Mouse (Mus musculus) intestine, embryonic 16.5 days (tissue): ENCODE measurements at regions not wholly inside any gene's neighbourhood (a gene's known extent, or its start where the extent isn't known, plus 50 kb on each side); places are given as distances from the start of the nearest gene placed in this dataset.

Experiments
- ATAC-seq: fragments of 200-750 bp; cut with Nextera tagmentation; 2 replicates; pipeline ENCODE4 v1.8.0; 2017; ENCODE audit warnings: moderate TSS enrichment, moderate library complexity
- H3K27ac ChIP-seq: fragments of 300-500 bp; sonication (generic); 2 replicates; pipeline ENCODE4 v1.5.1; 2014; ENCODE audit warnings: mild to moderate bottlenecking, low read length
- H3K27me3 ChIP-seq: fragments of 300-500 bp; sonication (generic); replicated peaks from 2 replicates; pipeline ENCODE4 v1.6.1; 2014; ENCODE audit warnings: low read length, control low read depth, mixed read lengths; ENCODE audit not compliant: control insufficient read depth, insufficient read depth
- H3K36me3 ChIP-seq: fragments of 300-500 bp; sonication (generic); 2 replicates; pipeline ENCODE4 v1.6.1; 2014; ENCODE audit warnings: low read length, control low read depth; ENCODE audit not compliant: control insufficient read depth, insufficient read depth
- H3K4me1 ChIP-seq: fragments of 300-500 bp; sonication (generic); 2 replicates; pipeline ENCODE4 v1.6.1; 2014; ENCODE audit warnings: low read length, control low read depth, mixed read lengths; ENCODE audit not compliant: control insufficient read depth, insufficient read depth
- H3K4me2 ChIP-seq: fragments of 300-500 bp; sonication (generic); 2 replicates; pipeline ENCODE4 v1.6.1; 2014; ENCODE audit warnings: low read depth, low read length, control low read depth
- H3K4me3 ChIP-seq: fragments of 300-500 bp; sonication (generic); 2 replicates; pipeline ENCODE4 v1.5.1; 2014; ENCODE audit warnings: mild to moderate bottlenecking, low read length
- H3K9ac ChIP-seq: fragments of 300-500 bp; sonication (generic); 2 replicates; pipeline ENCODE4 v1.6.1; 2014; ENCODE audit warnings: low read depth, low read length
- H3K9me3 ChIP-seq: fragments of 300-500 bp; sonication (generic); 2 replicates; pipeline ENCODE4 v1.6.1; 2016; ENCODE audit warnings: low read length, control low read depth; ENCODE audit not compliant: control insufficient read depth
- WGBS: fragments of 180-500 bp; shearing (Covaris S2); extraction: QIAGEN DNeasy Blood & Tissue Kit; methylation state at CpG from one replicate; pipeline ENCODE4 v1.1.7; 2014; 5-methylcytosine and 5-hydroxymethylcytosine counted together

DNA sequence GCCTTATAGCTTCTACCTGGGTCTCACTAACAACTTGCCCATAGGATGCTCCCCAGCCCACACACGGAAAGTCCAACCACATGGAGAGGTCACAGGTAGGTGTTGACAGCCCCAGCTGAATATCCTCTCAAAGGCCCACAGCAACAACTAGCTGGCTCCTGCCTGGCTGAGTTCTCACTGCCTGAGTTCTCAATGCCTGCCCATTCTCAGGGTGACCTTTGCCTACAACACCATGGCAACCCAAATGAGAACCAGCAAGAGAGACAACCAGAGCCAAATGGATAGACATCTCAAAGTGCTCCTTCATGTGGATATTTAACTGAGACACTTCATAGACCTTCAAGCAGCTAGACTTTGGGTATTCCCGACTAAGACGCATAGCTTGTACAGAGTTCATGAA, 55.7 kb upstream of the Gdf10 start:
- ATAC-seq = no peak
- 0 out of 2 replicates have a peak, but pooled peaks cover 4% of the 10 kb centered on the region for H3K9me3 ChIP-seq
- H3K4me3 ChIP-seq = no peak overlapping the region
- no peak overlapping the region for H3K27ac ChIP-seq
- no peaks in the 10 kb centered on the region for H3K4me1 ChIP-seq
- H3K36me3 ChIP-seq = no peaks in the 10 kb centered on the region
- no peak overlapping the region for H3K9ac ChIP-seq
- H3K27me3 ChIP-seq = no peaks in the 10 kb centered on the region
- H3K4me2 ChIP-seq = no peak overlapping the region
- WGBS = 85% methylated on average over 3 of the region's 3 CpGs
